ENCODE assay signal across 9 mouse cellular contexts in the genomic region with DNA sequence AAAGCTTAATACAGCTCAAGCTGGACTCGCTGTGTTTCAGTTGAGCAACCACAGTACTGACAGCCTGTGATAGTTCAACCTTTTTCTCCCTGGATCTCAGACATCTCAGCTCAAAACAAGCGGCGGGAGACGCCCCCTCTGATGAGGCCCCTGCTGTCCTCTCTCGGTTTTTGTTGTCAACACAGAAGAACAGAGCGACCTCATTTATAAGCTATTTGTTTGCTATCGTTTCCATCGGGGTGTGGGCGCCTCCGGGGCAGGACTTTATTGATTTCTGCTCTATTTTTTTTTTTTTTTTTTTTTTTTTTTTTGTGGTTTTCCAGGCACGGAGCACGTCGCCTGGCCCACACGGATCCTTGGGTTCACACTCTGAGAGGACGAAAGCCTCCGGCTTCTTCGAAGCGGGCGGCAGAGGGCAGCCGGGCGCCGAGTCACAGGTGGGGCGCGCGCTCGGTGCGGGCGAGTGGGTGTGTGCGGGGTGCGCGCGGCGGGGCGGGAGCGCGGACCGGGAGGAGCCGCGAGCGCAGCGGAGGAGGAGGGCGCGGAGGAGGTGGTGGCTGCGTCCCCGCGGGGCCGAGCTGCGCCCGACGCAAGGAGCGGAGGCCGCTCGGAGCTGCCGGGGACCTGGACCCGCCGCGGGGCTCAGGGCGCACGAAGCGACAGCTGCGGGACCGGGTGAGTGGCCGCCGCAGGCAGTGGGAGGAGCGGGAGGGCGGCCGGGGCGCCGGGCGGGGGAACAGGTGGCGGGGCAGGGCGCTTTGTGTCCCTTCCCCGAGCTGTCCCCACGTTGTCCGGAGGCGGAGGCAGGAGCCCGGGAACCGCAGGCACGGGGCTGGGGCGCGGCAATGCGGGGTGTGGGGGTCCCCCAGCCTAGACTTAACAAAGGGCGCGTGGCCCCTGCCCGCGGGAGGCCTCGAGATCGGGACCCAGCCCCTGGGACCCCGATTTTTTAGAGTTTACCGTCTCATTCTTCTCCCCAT. TPM values are rescaled to one million over a fixed set of nuclear protein-coding genes. Genes with fewer than 3 reads are reported as not detected.
DNase-seq lines count a peak whose midpoint lies in the region; ATAC-seq and TF ChIP-seq lines count a peak whose summit lies in the region.
"Had no signal": no experiment of that assay in that cellular context is flagged by ENCODE, and none has a peak within 500 bp of the region (broad histone marks: within the 10 kb centered on the region; RNA-seq: fewer than 3 reads in every experiment).

A gene (plus strand): TSS at position 512 of the 980 bp plus-strand sequence.

- peak within 1 kb of the TSS; percentile 95 for H3K4me2 ChIP-seq in intestine, postnatal 0 days (replicated peaks; ENCODE audit: low read depth)

- ATAC-seq in intestine, postnatal 0 days: peak; percentile 87
- peak; percentile 78 for ATAC-seq in megakaryocyte-erythroid progenitor cell, adult 5-6 weeks (replicated peaks; ENCODE audit: low FRiP score, low TSS enrichment, poor library complexity, severe bottlenecking)

- H3K27me3 ChIP-seq in intestine, postnatal 0 days (replicated peaks; ENCODE audit: control insufficient read depth, insufficient read depth, low read length): peaks cover 5% of the 10 kb centered on the region; the same call in 1 of the 2 replicates

- intact Hi-C loops in left cerebral cortex, postnatal 25 days (cut with DNase I): loop anchor here (1.0 to 5.0 kb wide), 4 partner anchors 38 to 137 kb away; no protein-coding TSS in a partner anchor

- H3K9ac ChIP-seq in intestine, postnatal 0 days (ENCODE audit: low read depth, low read length): peak within 1 kb of the TSS; percentile 68

- H3K4me3 ChIP-seq in intestine, postnatal 0 days (ENCODE audit: low read depth, low read length): peak within 1 kb of the TSS; percentile 78
- H3K4me3 ChIP-seq: myocyte had no signal

- TF ChIP-seq CTCF in intestine, postnatal 0 days (IDR thresholded peaks at IDR 0.05; ENCODE audit: low read depth): peak; percentile 75

- WGBS in intestine, postnatal 0 days: under 1% methylated on average over 81 of the region's 90 CpGs

- H3K36me3 ChIP-seq in intestine, postnatal 0 days (ENCODE audit: control insufficient read depth, insufficient read depth): no peaks in the 10 kb centered on the region

- no peaks in the 10 kb centered on the region for H3K9me3 ChIP-seq in intestine, postnatal 0 days (ENCODE audit: control insufficient read depth)

- H3K27ac ChIP-seq in intestine, postnatal 0 days (ENCODE audit: low read depth, low read length): peak within 1 kb of the TSS; percentile 50

- 0 out of 2 replicates have a peak, but pooled peaks cover 2% of the 10 kb centered on the region for H3K4me1 ChIP-seq in intestine, postnatal 0 days (replicated peaks; ENCODE audit: control insufficient read depth, insufficient read depth, low read length)

- DNase-seq in adrenal gland, postnatal 10 days: peak; percentile 90
- peak; percentile 82 for DNase-seq in embryo, embryonic 9.5 days (ENCODE audit: extremely low spot score)
- DNase-seq in gonadal fat pad, adult 2 months (ENCODE audit: low read depth): no peak
- peak; percentile 87 to 90 for DNase-seq in left cerebral cortex, postnatal 25 days (ENCODE audit: low spot score in 2 of 2)
- DNase-seq in right cerebral cortex, postnatal 4 days: peak; percentile 86
- DNase-seq in yolk sac, embryonic 10.5 days (ENCODE audit: low spot score): peak; percentile 84

RNA-seq across cellular contexts. Expression of the gene that starts here (rescaled TPM):
- 10 to 100 TPM; 27.8 to 29.7 TPM for total RNA-seq in adrenal gland, postnatal 10 days (2021)
- polyA plus RNA-seq in gonadal fat pad, adult 2 months (2012; rRNA removed): 53.8 and 77.2 TPM in 2 replicates
- polyA plus RNA-seq in intestine, postnatal 0 days (2015; fragmentation: Nextera tagmentation; extraction: Ambion mirVana): 3.3 TPM in 2 replicates
- total RNA-seq in left cerebral cortex, postnatal 25 days (2021): 10 to 100 TPM; 90.4 to 99.4 TPM
- total RNA-seq in megakaryocyte-erythroid progenitor cell, adult 5-6 weeks (2014; fragmentation: Nextera tagmentation): 13.9 and 19.9 TPM in 2 replicates
- 8.2 and 10.4 TPM in 2 replicates for total RNA-seq in megakaryocyte-erythroid progenitor cell, adult 5-6 weeks (2017)

Comparison
In these comparisons a context has a peak if more than half of its experiments do, and no peak if none do; other contexts are left out.
1. RNA of the gene that starts here (polyA plus RNA-seq): 53.8 to 77.2 TPM in gonadal fat pad, adult 2 months; 3.3 TPM in intestine, postnatal 0 days; every median in the first group is over 10 times any median in the second.